Mouse (Mus musculus) embryonic facial prominence, embryonic 13.5 days (tissue): ENCODE measurements around the gene Rbm8a2. TPM values are rescaled to one million over a fixed set of nuclear protein-coding genes. Genes with fewer than 3 reads are reported as not detected.

ENCODE experiments used
- polyA plus RNA-seq: library from polyadenylated mRNA; unstranded; fragments of >200 nt; fragmentation: Nextera tagmentation; extraction: Ambion mirVana; gene quantifications from 2 replicates; pipeline ENCODE4 v1.2.1, GENCODE M21; 2015

Gene Rbm8a2
- polyA plus RNA-seq, 1 experiment from 2014 or later, result 0.62 TPM

Other genes starting within 250 kb of the Rbm8a2 start
- gene Exo1, start 98.5 kb downstream of the Rbm8a2 start, polyA plus RNA-seq, result 73.1 and 73.3 TPM in 2 replicates
- 0.11 TPM in 1 of 2 replicates, not detected in the other for gene Gm38100, start 58.8 kb downstream of the Rbm8a2 start, polyA plus RNA-seq